Mouse (Mus musculus) CH12F3 (cell line): ENCODE results near the gene Cd300c.
"Not testable (repeated sequence)": the region's sequence is repeated elsewhere in the genome, so short reads cannot be mapped to it uniquely, and the experiment has no call there.

Source experiments
- in situ Hi-C: fragments of 300-500 bp; cut with MboI; formaldehyde crosslinking; loops from 2 replicates; pipeline ENCODE4 v1.14.3; 2020; ENCODE audit warnings: low sequenced_read_pairs

The Cd300c gene

GRCm38 (mm10) chr11:114968752-114969207 is at the start of gene Cd300c:
Gene Cd300c, minus strand, starts transcription at chr11:114969157.
- in situ Hi-C loops, result no loop called here

GRCm38 (mm10) chr11:115016093-115016492 is 47.1 kb upstream of the Cd300c start, which contains the start of gene Cd300ld2:
Gene Cd300ld2, minus strand, starts transcription at chr11:115016193.
- in situ Hi-C loops, result not testable (repeated sequence)

GRCm38 (mm10) chr11:115004070-115004469 is 35.1 kb upstream of the Cd300c start:
- in situ Hi-C loops, result no loop called here

GRCm38 (mm10) chr11:115001474-115002040 is 32.6 kb upstream of the Cd300c start, which contains the start of gene Cd300c2:
Gene Cd300c2, minus strand, starts transcription at chr11:115001880.
- in situ Hi-C loops, result no loop called here

GRCm38 (mm10) chr11:114989793-114990192 is 20.8 kb upstream of the Cd300c start, which contains the start of gene Cd300ld:
Gene Cd300ld, minus strand, starts transcription at chr11:114989922.
- in situ Hi-C loops, result no loop called here

- in situ Hi-C loops, result no loop called here
Observed at GRCm38 (mm10) chr11:114981866-114982265, 12.9 kb upstream of the Cd300c start.

GRCm38 (mm10) chr11:114972726-114973125 is 3.8 kb upstream of the Cd300c start:
- in situ Hi-C loops, result no loop called here

- in situ Hi-C loops, result no loop called here
Observed at GRCm38 (mm10) chr11:114965182-114965828, 3.7 kb downstream of the Cd300c start.

- in situ Hi-C loops, result no loop called here
Observed at GRCm38 (mm10) chr11:114960369-114960768, 8.6 kb downstream of the Cd300c start.

GRCm38 (mm10) chr11:114934144-114934543 is 34.8 kb downstream of the Cd300c start, which contains the start of gene Cd300lb:
Gene Cd300lb, minus strand, starts transcription at chr11:114934386.
- in situ Hi-C loops, result no loop called here

- in situ Hi-C loops, result no loop called here
Observed at GRCm38 (mm10) chr11:114933591-114933990, 35.4 kb downstream of the Cd300c start.

- in situ Hi-C loops, result no loop called here
Observed at GRCm38 (mm10) chr11:114931041-114931440, 37.9 kb downstream of the Cd300c start.

GRCm38 (mm10) chr11:114929581-114929980 is 39.4 kb downstream of the Cd300c start:
- in situ Hi-C loops, result no loop called here

GRCm38 (mm10) chr11:114923961-114924360 is 45.0 kb downstream of the Cd300c start:
- in situ Hi-C loops, result loop anchor here (25.0 kb wide), 1 partner anchor 112 kb away; no protein-coding TSS in a partner anchor

GRCm38 (mm10) chr11:114922439-114922838 is 46.5 kb downstream of the Cd300c start:
- in situ Hi-C loops, result loop anchor here (25.0 kb wide), 1 partner anchor 110 kb away; no protein-coding TSS in a partner anchor

- in situ Hi-C loops, result loop anchor here (25.0 kb wide), 1 partner anchor 105 kb away; no protein-coding TSS in a partner anchor
Observed at GRCm38 (mm10) chr11:114917120-114917519, 51.8 kb downstream of the Cd300c start.

GRCm38 (mm10) chr11:114914978-114915377 is 54.0 kb downstream of the Cd300c start:
- in situ Hi-C loops, result loop anchor here (25.0 kb wide), 1 partner anchor 103 kb away; no protein-coding TSS in a partner anchor

- in situ Hi-C loops, result loop anchor here (25.0 kb wide), 1 partner anchor 101 kb away; no protein-coding TSS in a partner anchor
Observed at GRCm38 (mm10) chr11:114912847-114913246, 56.1 kb downstream of the Cd300c start.

GRCm38 (mm10) chr11:114909538-114909937 is 59.4 kb downstream of the Cd300c start:
- in situ Hi-C loops, result loop anchor here (25.0 kb wide), 1 partner anchor 97 kb away; no protein-coding TSS in a partner anchor

- in situ Hi-C loops, result loop anchor here (25.0 kb wide), 1 partner anchor 96 kb away; no protein-coding TSS in a partner anchor
Observed at GRCm38 (mm10) chr11:114908086-114908485, 60.9 kb downstream of the Cd300c start.

- in situ Hi-C loops, result loop anchor here (25.0 kb wide), 1 partner anchor 95 kb away; no protein-coding TSS in a partner anchor
Observed at GRCm38 (mm10) chr11:114907567-114907966, 61.4 kb downstream of the Cd300c start.
